Mouse (Mus musculus) heart, adult 2 months (tissue): ENCODE measurements around the gene Gpr55. TPM values are rescaled to one million over a fixed set of nuclear protein-coding genes. Genes with fewer than 3 reads are reported as not detected.

Source experiments
- DNase-seq, 2 experiments: peaks; one replicate each; pipeline ENCODE4 v3.0.0; 2021
- H3K27ac ChIP-seq: fragments of 200-600 bp; 2 replicates; pipeline ENCODE4 v1.8.1; 2022
- H3K27me3 ChIP-seq: fragments of 200-500 bp; 2 replicates; pipeline ENCODE4 v1.6.1; 2012; ENCODE audit warnings: mild to moderate bottlenecking, low read length, inconsistent platforms, mixed read lengths; ENCODE audit not compliant: control insufficient read depth, insufficient read depth
- H3K36me3 ChIP-seq: fragments of 200-500 bp; 2 replicates; pipeline ENCODE4 v1.6.1; 2012; ENCODE audit warnings: low read length, inconsistent platforms; ENCODE audit not compliant: control insufficient read depth, insufficient read depth
- H3K4me1 ChIP-seq: fragments of 200-500 bp; 2 replicates; pipeline ENCODE4 v1.6.1; 2011; ENCODE audit warnings: low read length; ENCODE audit not compliant: control insufficient read depth, insufficient read depth
- H3K4me3 ChIP-seq: fragments of 200-600 bp; 2 replicates; pipeline ENCODE4 v1.8.1; 2022
- H3K79me2 ChIP-seq: fragments of 200-500 bp; replicated peaks from 2 replicates; pipeline ENCODE4 v1.6.1; 2012; ENCODE audit warnings: mild to moderate bottlenecking, inconsistent platforms, low read length, moderate library complexity, mixed read lengths; ENCODE audit not compliant: control insufficient read depth, insufficient read depth
- H3K9ac ChIP-seq: fragments of 200-500 bp; 2 replicates; pipeline ENCODE4 v1.6.1; 2012; ENCODE audit warnings: low read depth, mild to moderate bottlenecking, control low read depth, inconsistent platforms, low read length, mixed read lengths
- CTCF ChIP-seq: fragments of 200-600 bp; IDR thresholded peaks from 2 replicates; pipeline ENCODE4 v1.8.1; 2022; ENCODE audit warnings: antibody characterized with exemption, mild to moderate bottlenecking, moderate library complexity
- EP300 ChIP-seq: fragments of 200-500 bp; IDR thresholded peaks from 2 replicates; pipeline ENCODE4 v1.6.1; 2011; ENCODE audit warnings: low read depth, low read length, control low read depth; ENCODE audit not compliant: insufficient read depth
- POLR2A ChIP-seq: fragments of 200-500 bp; IDR thresholded peaks from 2 replicates; pipeline ENCODE4 v1.6.1; 2011; ENCODE audit warnings: mild to moderate bottlenecking, low read depth, low read length, control low read depth; ENCODE audit not compliant: insufficient read depth
- WGBS: fragments of 180-500 bp; shearing (Covaris S2); methylation state at CpG from one replicate; pipeline ENCODE4 v1.1.7; 2018; 5-methylcytosine and 5-hydroxymethylcytosine counted together
- intact Hi-C: fragments of 180-260 bp; cut with DNase I; formaldehyde crosslinking; loops from one replicate; pipeline ENCODE4 v1.15.1; 2025
- polyA plus RNA-seq: library from polyadenylated mRNA; depleted of rRNA; stranded (reverse); fragments of >200 nt; gene quantifications from 2 replicates; pipeline ENCODE4 v1.2.3, GENCODE M21; 2012
- total RNA-seq, 2 experiments: library from RNA; stranded (reverse); gene quantifications; 2 replicates each; pipeline ENCODE4 v1.2.3; 2021

Gene Gpr55
- total and polyA plus RNA-seq, 3 experiments, result not detected

- intact Hi-C loops, result no loop called here
- DNase-seq, result peak in 1 of 2 experiments; percentile 19
- Histone ChIP-seq H3K9ac (no peak overlapping the region), H3K4me3 (no peak overlapping the region), H3K27me3 (no peaks in the 10 kb centered on the region), H3K4me1 (no peaks in the 10 kb centered on the region), H3K36me3 (no peaks in the 10 kb centered on the region), H3K27ac (no peak overlapping the region), H3K79me2 (no peaks in the 10 kb centered on the region)
- WGBS, result 25% methylated on average over 7 of the region's 7 CpGs
- TF ChIP-seq EP300 (no peak), POLR2A (no peak), CTCF (no peak)
Measured at GRCm38 (mm10) chr1:85981738-85982357, 21.0 kb upstream of the Gpr55 start.

DNA sequence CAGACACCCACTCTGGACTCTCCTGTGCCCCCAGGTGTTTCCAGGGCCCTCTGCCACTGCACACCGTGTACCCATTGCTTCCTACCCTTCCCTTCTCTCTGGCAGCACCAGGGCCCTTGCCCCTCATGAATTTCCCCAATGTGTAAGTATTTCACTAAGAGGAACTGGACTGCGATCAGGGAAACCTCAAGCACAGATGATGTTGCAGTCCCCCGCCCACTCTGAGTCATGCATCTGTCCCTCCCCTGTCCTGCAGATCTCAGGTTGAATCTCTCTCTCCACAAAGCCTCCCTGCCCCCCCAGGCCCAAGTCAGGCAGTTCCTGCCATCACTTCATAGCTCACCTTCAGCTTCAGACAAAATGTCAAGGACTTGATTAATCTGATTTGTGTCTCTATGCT is 16.9 kb upstream of the Gpr55 start:
- Histone ChIP-seq H3K79me2 (no peaks in the 10 kb centered on the region), H3K4me3 (no peak overlapping the region), H3K4me1 (no peaks in the 10 kb centered on the region), H3K27me3 (no peaks in the 10 kb centered on the region), H3K9ac (no peak overlapping the region), H3K27ac (no peak overlapping the region), H3K36me3 (no peaks in the 10 kb centered on the region)
- intact Hi-C loops, result no loop called here
- DNase-seq, result no peak
- TF ChIP-seq POLR2A, result no peak
- no peak for TF ChIP-seq EP300
- no peak for TF ChIP-seq CTCF
- WGBS, result 84% methylated on average over 3 of the region's 3 CpGs

DNA sequence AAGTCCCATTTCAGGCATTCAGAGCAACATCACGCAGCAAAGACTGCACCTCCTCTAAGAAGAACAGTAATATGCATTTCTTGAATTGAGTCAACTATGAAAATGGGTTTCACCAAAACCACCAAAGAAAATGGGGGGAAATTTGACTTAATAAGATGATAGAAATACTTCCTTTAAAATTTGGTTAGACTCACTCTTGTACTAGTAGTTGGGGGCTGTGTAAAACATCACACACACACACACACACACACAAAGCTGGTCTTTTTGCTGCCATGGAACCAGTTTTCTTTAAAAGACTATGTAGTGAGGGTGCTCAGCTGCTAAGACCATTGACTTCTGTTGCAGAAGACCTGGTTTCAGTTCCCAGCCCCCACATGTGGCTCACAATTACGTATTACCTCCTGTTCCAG is 12.7 kb upstream of the Gpr55 start:
- Histone ChIP-seq H3K27me3 (no peaks in the 10 kb centered on the region), H3K27ac (no peak overlapping the region), H3K36me3 (no peaks in the 10 kb centered on the region), H3K4me1 (no peaks in the 10 kb centered on the region), H3K9ac (no peak overlapping the region), H3K79me2 (no peaks in the 10 kb centered on the region), H3K4me3 (no peak overlapping the region)
- 91% methylated on average over 2 of the region's 2 CpGs for WGBS
- no peak for DNase-seq
- TF ChIP-seq EP300 (no peak), POLR2A (no peak), CTCF (no peak)
- intact Hi-C loops, result no loop called here

DNA sequence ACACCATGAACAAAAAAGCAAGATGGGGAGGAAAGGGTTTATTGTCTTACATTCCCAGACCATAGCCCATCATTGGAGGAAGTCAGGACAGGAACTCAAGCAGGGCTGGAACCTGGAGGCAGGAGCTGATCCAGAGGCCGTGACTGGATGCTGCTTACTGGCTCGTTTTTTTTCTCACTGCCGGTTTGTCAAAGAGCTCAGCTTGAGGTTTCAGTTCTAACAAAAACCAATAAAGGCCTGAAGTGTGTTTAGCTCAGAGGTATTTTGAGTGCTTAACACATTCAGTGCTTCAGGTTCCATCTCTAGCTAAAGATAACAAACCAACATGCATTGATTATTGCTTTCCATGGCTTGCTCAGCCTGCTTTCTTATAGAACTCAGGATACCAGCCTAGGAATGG is 11.5 kb upstream of the Gpr55 start:
- H3K9ac ChIP-seq, result no peak overlapping the region
- WGBS, result 36% methylated on average over 3 of the region's 3 CpGs
- no peaks in the 10 kb centered on the region for H3K36me3 ChIP-seq
- no peaks in the 10 kb centered on the region for H3K4me1 ChIP-seq
- TF ChIP-seq CTCF (no peak), POLR2A (no peak), EP300 (no peak)
- DNase-seq, result no peak
- H3K27ac ChIP-seq, result no peak overlapping the region
- H3K4me3 ChIP-seq, result no peak overlapping the region
- H3K79me2 ChIP-seq, result no peaks in the 10 kb centered on the region
- intact Hi-C loops, result no loop called here
- H3K27me3 ChIP-seq, result no peaks in the 10 kb centered on the region

DNA sequence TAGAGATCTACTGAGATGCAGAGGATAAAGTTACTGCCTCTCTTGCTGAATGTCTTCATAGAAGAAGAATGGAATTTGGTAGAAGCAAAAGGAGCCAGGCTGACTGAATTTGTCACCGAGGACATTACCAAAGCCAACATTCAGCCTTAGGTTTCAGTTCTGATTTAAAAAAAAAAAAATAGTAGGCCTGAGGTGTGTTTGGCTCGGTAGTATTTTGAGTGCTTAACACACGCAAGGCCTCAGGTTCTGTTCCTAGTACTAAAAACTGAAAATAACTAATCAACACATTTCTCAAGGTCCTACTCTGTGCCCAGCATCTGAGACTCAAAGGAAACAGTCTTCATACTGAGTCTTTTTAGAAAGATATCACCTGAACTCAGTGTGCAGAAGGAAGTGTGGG is 10.3 kb upstream of the Gpr55 start:
- Histone ChIP-seq H3K36me3 (no peaks in the 10 kb centered on the region), H3K79me2 (no peaks in the 10 kb centered on the region), H3K4me3 (no peak overlapping the region), H3K9ac (no peak overlapping the region), H3K27ac (no peak overlapping the region), H3K27me3 (no peaks in the 10 kb centered on the region), H3K4me1 (no peaks in the 10 kb centered on the region)
- TF ChIP-seq POLR2A, result no peak
- 87% methylated on average over 3 of the region's 3 CpGs for WGBS
- DNase-seq, result no peak
- intact Hi-C loops, result no loop called here

- 73% methylated on average over 1 of the region's 1 CpGs for WGBS
- no peak for TF ChIP-seq POLR2A
- Histone ChIP-seq H3K4me3 (no peak overlapping the region), H3K79me2 (no peaks in the 10 kb centered on the region), H3K36me3 (no peaks in the 10 kb centered on the region), H3K27ac (no peak overlapping the region), H3K9ac (no peak overlapping the region), H3K27me3 (no peaks in the 10 kb centered on the region), H3K4me1 (no peaks in the 10 kb centered on the region)
- intact Hi-C loops, result no loop called here
- DNase-seq, result no peak
Measured at GRCm38 (mm10) chr1:85969519-85969918, 8.7 kb upstream of the Gpr55 start.

GRCm38 (mm10) chr1:85969081-85969480 is 8.3 kb upstream of the Gpr55 start:
- Histone ChIP-seq H3K36me3 (no peaks in the 10 kb centered on the region), H3K4me1 (no peaks in the 10 kb centered on the region), H3K27ac (no peak overlapping the region), H3K9ac (no peak overlapping the region), H3K4me3 (no peak overlapping the region), H3K27me3 (no peaks in the 10 kb centered on the region), H3K79me2 (no peaks in the 10 kb centered on the region)
- no peak for DNase-seq
- 65% methylated on average over 1 of the region's 1 CpGs for WGBS
- TF ChIP-seq EP300, result no peak
- TF ChIP-seq CTCF, result no peak
- no peak for TF ChIP-seq POLR2A
- intact Hi-C loops, result no loop called here
